Mouse (Mus musculus) B cell, adult 62 days (primary cell): ENCODE results near the gene Olfr98. TPM values are rescaled to one million over a fixed set of nuclear protein-coding genes. Genes with fewer than 3 reads are reported as not detected.

Experiments used
- total RNA-seq: library from RNA; stranded (reverse); gene quantifications from 4 replicates; pipeline ENCODE4 v1.2.4, GENCODE M21; 2023

The Olfr98 gene
- total RNA-seq = not detected in 4 replicates

GRCm38 (mm10) chr17:37263626-37264025 lies at the start of gene Olfr98:
TSS of gene Olfr98 (minus strand) at chr17:37263749.

GRCm38 (mm10) chr17:37304213-37304612 lies 40.7 kb upstream of the Olfr98 start, which contains the start of gene Olfr101:
TSS of gene Olfr101 (minus strand) at chr17:37304313.

GRCm38 (mm10) chr17:37283360-37283759 lies 19.8 kb upstream of the Olfr98 start, which contains the start of gene Olfr99:
TSS of gene Olfr99 (minus strand) at chr17:37283460.

GRCm38 (mm10) chr17:37270058-37270701 lies 6.6 kb upstream of the Olfr98 start, which contains the start of gene H2-M3:
TSS of gene H2-M3 (plus strand) at chr17:37270220.

GRCm38 (mm10) chr17:37237230-37237629 lies 26.3 kb downstream of the Olfr98 start, which contains the start of gene Olfr97:
TSS of gene Olfr97 (minus strand) at chr17:37237330.

GRCm38 (mm10) chr17:37219846-37220245 lies 43.7 kb downstream of the Olfr98 start, which contains the start of gene Olfr96:
TSS of gene Olfr96 (plus strand) at chr17:37220146.

GRCm38 (mm10) chr17:37213018-37213417 lies 50.5 kb downstream of the Olfr98 start, which contains the start of gene Olfr95:
TSS of gene Olfr95 (minus strand) at chr17:37213118.

Other genes starting within 250 kb of the Olfr98 start
- gene Mog, start 240.4 kb downstream of the Olfr98 start, total RNA-seq = not detected in 4 replicates
- gene Gabbr1, start 217.8 kb downstream of the Olfr98 start, total RNA-seq = 63.3 to 72.7 TPM (median 66.7 TPM) in 4 replicates
- gene Olfr90, start 175.2 kb downstream of the Olfr98 start, total RNA-seq = 0.21 TPM in 1 of 4 replicates, not detected in the others
- gene Olfr91, start 165.5 kb downstream of the Olfr98 start, total RNA-seq = not detected in 4 replicates
- gene Olfr92, start 143.7 kb downstream of the Olfr98 start, total RNA-seq = not detected in 4 replicates
- not detected in 4 replicates for gene Olfr93, start 102.3 kb downstream of the Olfr98 start, total RNA-seq
- gene Ubd, start 69.9 kb downstream of the Olfr98 start, total RNA-seq = 0.89 TPM in 1 of 4 replicates, not detected in the others
- not detected in 4 replicates for gene Olfr94, start 62.8 kb downstream of the Olfr98 start, total RNA-seq
- not detected in 4 replicates for gene Olfr95, start 50.6 kb downstream of the Olfr98 start, total RNA-seq
- gene Olfr96, start 43.6 kb downstream of the Olfr98 start, total RNA-seq = not detected in 4 replicates
- not detected in 4 replicates for gene Olfr97, start 26.4 kb downstream of the Olfr98 start, total RNA-seq
- gene H2-M3, start 6.5 kb upstream of the Olfr98 start, total RNA-seq = 56.5 to 62.1 TPM (median 57.9 TPM) in 4 replicates
- gene Olfr99, start 19.7 kb upstream of the Olfr98 start, total RNA-seq = not detected in 4 replicates
- not detected in 4 replicates for gene Olfr101, start 40.6 kb upstream of the Olfr98 start, total RNA-seq
- gene Olfr102, start 53.3 kb upstream of the Olfr98 start, total RNA-seq = not detected in 4 replicates
- not detected in 4 replicates for gene Olfr103, start 75.9 kb upstream of the Olfr98 start, total RNA-seq
- gene Olfr104-ps, start 95.8 kb upstream of the Olfr98 start, total RNA-seq = not detected in 4 replicates
- gene Olfr105-ps, start 115.3 kb upstream of the Olfr98 start, total RNA-seq = not detected in 4 replicates
- gene Olfr106-ps, start 126.6 kb upstream of the Olfr98 start, total RNA-seq = not detected in 4 replicates
- 0.15 TPM in 1 of 4 replicates, not detected in the others for gene Olfr107, start 135.5 kb upstream of the Olfr98 start, total RNA-seq
- gene Olfr108, start 181.7 kb upstream of the Olfr98 start, total RNA-seq = not detected in 4 replicates
- not detected in 4 replicates for gene Olfr109, start 195.2 kb upstream of the Olfr98 start, total RNA-seq
- gene H2-M2, start 219.8 kb upstream of the Olfr98 start, total RNA-seq = not detected in 4 replicates
- gene Olfr110, start 228.7 kb upstream of the Olfr98 start, total RNA-seq = not detected in 4 replicates
- not detected in 4 replicates for gene Olfr111, start 244.3 kb upstream of the Olfr98 start, total RNA-seq